Mouse (Mus musculus): ENCODE measurements around the gene Cphx3. TPM values are rescaled to one million over a fixed set of nuclear protein-coding genes. Genes with fewer than 3 reads are reported as not detected.
"Not testable (repeated sequence)": the region's sequence is repeated elsewhere in the genome, so short reads cannot be mapped to it uniquely, and the experiment has no call there.

The Cphx3 gene
- polyA plus RNA-seq (2012; rRNA removed), result not detected in 2 replicates

GRCm38 (mm10) chr14:26081997-26082396, at the start of gene Cphx3:
Gene Cphx3 (plus strand): TSS chr14:26082297.
- not testable (repeated sequence) for DNase-seq (ENCODE audit: low read depth)

- DNase-seq (ENCODE audit: low read depth), result not testable (repeated sequence)
These were observed 47.7 kb upstream of the Cphx3 start for GRCm38 (mm10) chr14:26034364-26034763.

GRCm38 (mm10) chr14:26035439-26035838, 46.7 kb upstream of the Cphx3 start:
- DNase-seq (ENCODE audit: low read depth), result not testable (repeated sequence)

DNA sequence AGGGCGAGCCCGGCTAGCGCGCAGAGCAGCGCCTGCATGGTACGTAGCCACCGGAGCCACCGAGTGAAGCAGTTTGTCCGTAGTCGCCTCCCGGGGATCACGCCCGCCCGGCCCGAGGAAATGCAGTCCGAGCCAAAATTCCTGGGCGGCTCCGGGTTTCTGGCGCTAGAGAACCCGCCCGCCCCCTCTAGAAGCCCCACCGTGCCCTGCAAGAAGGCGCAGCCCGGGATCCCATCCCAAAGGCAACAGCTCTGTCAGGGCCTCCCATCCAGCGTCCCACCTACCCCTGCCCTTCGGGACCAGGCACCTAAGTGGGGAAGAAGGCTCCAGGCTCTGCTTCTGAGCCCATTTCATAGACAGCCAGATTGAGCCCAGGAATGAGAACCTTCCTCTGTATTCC, 39.5 kb upstream of the Cphx3 start, which contains the start of gene Gm9780:
Gene Gm9780 (minus strand): TSS at position 101 of the 400 bp plus-strand sequence.
- not testable (repeated sequence) for DNase-seq (ENCODE audit: low read depth)

GRCm38 (mm10) chr14:26045007-26045406, 37.1 kb upstream of the Cphx3 start:
- not testable (repeated sequence) for DNase-seq (ENCODE audit: low read depth)

GRCm38 (mm10) chr14:26047026-26047425, 35.1 kb upstream of the Cphx3 start:
- not testable (repeated sequence) for DNase-seq (ENCODE audit: low read depth)

DNA sequence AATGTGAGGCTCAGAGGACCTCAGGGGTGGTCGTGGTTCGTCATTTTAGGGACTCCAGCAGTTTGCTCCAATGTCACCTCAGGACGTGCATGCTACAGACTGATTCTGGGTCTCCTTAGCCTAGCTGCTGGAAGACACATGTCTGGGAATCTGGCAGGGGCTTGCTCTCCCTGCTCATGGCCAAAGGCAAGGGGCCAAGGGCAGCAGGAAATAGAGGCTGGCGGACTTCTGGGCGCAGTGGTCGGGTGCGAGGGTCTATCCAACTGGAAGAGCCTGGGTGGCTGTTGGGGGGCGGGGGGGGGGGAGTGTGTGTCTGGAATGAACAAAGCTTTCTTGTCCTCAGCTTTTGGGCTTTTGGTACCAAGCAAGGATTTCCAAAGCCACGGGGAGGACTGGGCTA, 33.3 kb upstream of the Cphx3 start:
- DNase-seq (ENCODE audit: low read depth), result not testable (repeated sequence)

GRCm38 (mm10) chr14:26058184-26058583, 23.9 kb upstream of the Cphx3 start:
- DNase-seq (ENCODE audit: low read depth), result not testable (repeated sequence)

DNA sequence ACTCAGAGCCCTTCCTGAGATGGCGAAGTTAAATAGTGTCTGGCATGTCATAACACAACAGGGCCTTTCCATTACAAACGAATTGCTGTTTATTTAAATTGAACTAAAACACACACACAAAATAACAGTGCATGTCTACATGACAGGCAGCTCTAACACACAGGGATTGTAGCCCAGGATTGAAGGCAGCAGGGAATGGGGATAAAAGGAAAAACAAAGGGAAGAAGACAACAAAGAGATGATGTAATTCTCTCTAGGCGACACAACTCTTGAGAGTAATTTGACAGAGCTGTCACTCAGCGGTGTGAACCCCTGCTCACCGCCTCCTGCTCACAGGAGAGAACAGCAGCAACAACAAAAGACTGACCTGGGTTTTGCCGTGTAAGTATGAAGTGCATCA, 22.7 kb upstream of the Cphx3 start:
- not testable (repeated sequence) for DNase-seq (ENCODE audit: low read depth)

- not testable (repeated sequence) for DNase-seq (ENCODE audit: low read depth)
These were observed 15.3 kb upstream of the Cphx3 start for GRCm38 (mm10) chr14:26066574-26067324.

GRCm38 (mm10) chr14:26067325-26067633, 14.8 kb upstream of the Cphx3 start, which contains the start of gene Tmem254c:
Gene Tmem254c (minus strand): TSS chr14:26067355.
- not testable (repeated sequence) for DNase-seq (ENCODE audit: low read depth)

GRCm38 (mm10) chr14:26076620-26077390, 5.3 kb upstream of the Cphx3 start:
- DNase-seq (ENCODE audit: low read depth), result not testable (repeated sequence)

DNA sequence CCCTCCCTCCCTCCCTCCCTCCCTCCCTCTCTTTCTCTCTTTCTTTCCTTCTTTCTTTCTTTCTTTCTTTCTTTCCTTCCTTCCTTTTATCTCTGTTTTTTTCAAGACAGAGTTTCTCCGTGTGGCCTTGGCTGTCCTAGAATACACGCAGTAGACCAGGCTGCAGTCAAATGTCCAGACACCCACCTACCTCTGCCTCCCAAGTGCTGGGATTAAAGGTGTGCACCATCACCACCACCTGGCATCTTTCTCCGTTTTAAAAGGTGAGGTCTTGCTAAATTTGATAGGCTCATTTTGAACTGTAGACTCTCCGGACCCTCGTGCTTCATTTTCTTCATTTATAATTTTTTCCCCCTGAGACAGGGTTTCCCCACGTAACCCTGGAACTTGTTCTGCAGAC, 881 bp upstream of the Cphx3 start, which contains the start of gene Cphx2:
Gene Cphx2 (plus strand): TSS at position 301 of the 400 bp plus-strand sequence.
- DNase-seq (ENCODE audit: low read depth), result not testable (repeated sequence)

DNA sequence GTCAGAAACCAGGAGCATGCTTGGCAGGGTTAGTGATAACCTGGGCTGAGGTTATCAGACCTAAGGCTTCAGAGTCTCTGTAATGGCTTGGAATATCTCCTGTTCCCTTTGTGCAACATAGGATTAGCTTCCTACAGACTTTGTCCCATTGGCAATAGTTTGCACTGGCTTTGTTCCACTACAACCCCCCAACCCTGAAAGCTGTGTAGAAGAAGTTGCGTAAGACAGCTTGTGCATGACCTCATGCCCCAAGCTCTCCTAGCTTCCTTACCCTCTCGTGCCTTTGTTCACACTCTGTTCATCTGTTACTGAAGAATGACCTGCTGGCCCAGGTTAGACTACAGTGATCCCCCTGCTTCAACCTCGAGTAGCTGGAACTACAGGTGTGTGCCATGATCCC, 15.5 kb downstream of the Cphx3 start:
- DNase-seq (ENCODE audit: low read depth), result not testable (repeated sequence)

DNA sequence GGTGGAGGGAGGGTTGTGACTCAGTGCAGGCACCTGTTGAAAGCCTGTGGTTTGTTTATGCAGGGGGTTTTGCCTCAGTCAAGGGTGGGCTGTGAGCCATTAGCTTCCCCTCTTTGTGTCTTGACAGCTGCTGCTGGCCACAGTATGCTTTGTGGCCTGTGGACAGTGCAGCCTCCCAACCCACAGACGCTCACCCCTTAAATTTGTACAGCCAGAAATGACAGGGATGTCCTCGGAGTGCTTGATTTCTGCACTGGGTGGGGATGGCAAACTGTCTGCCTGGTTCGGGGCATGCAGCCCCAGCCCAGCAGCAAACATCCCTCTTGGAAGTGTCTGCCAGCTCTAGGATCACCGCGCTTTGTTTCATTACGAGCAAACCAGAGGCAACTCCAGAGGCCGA, 36.1 kb downstream of the Cphx3 start, which contains the start of gene Duxbl2:
Gene Duxbl2 (plus strand): TSS at position 200 of the 400 bp plus-strand sequence.
- DNase-seq (ENCODE audit: low read depth), result not testable (repeated sequence)

DNA sequence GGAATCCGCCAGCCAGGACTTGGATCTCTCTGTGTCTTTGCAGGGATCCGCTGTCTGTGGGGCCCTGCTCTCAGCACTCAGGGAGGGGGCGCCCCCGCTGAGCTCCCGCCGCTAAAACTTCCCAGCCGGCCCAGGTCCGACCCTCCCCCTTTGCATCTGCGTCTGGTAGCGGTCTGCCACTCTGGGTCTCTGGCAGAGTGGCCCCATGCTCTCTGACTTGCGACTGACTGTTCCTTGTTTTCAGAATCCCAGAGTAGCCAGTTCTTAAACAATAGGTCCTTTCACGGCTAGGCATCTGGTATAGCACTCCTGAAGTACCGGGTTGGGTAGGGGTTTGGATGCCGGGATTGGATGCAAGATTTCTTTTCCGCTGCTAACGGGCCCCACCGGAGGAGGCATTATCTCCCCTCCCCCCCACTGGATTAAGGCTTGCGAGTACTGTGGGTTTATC, 36.5 kb downstream of the Cphx3 start:
- DNase-seq (ENCODE audit: low read depth), result not testable (repeated sequence)

- not testable (repeated sequence) for DNase-seq (ENCODE audit: low read depth)
These were observed 37.0 kb downstream of the Cphx3 start for GRCm38 (mm10) chr14:26119095-26119494.

DNA sequence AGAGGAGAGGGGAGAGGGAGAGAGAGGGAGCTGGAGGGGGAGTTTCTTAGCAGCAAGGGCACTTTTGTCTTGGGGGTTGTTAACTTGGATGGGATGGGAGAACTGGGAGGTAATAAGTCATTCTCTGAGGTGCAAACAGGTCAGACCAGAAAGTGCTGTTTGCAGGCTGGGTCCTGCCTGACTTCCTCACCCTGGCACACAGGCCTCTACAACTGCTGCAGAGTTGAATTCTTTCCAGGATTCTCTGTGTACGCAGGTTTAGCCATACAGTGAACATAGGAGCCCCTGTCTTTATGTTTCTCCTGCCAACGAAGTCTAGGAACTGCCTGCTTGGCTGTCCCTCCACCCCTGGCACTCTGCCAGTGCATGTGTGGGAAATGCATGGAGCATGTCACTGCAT, 65.0 kb downstream of the Cphx3 start:
- not testable (repeated sequence) for DNase-seq (ENCODE audit: low read depth)

GRCm38 (mm10) chr14:26156032-26156431, 73.9 kb downstream of the Cphx3 start:
- not testable (repeated sequence) for DNase-seq (ENCODE audit: low read depth)

DNA sequence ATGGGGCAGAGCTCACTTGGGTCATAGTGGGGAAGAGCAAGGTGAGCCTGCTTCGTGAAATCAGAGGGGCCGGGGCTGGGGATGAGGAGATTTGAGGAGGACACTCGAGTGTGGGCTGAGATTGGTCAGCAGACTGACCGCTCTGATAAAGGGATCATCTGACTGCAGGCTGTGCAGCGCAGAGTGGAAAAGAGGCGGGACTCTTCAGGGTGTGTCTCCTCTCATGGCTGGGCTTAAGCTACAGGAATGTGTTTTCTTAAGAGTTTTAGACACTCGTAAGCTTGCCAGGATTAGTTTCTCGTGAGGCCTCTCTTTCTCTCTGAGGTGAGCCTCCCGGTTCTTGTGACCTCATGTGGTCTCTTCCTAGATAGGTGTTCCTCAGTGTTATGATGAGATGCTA, 79.1 kb downstream of the Cphx3 start:
- DNase-seq (ENCODE audit: low read depth), result not testable (repeated sequence)

GRCm38 (mm10) chr14:26162423-26162822, 80.3 kb downstream of the Cphx3 start:
- DNase-seq (ENCODE audit: low read depth), result not testable (repeated sequence)
